Mouse (Mus musculus) embryonic facial prominence, embryonic 13.5 days (tissue): ENCODE data around the gene 4933428G20Rik. TPM values are rescaled to one million over a fixed set of nuclear protein-coding genes. Genes with fewer than 3 reads are reported as not detected.
A peak's percentile ranks its signal among the peaks of the same experiment; 100 is the strongest.

Source experiments
- ATAC-seq: fragments of 200-750 bp; cut with Nextera tagmentation; 2 replicates; pipeline ENCODE4 v1.8.0; 2017; ENCODE audit warnings: low read depth; ENCODE audit not compliant: insufficient number of reproducible peaks, insufficient read depth, low FRiP score, low TSS enrichment
- H3K27ac ChIP-seq: fragments of 300-500 bp; sonication (generic); 2 replicates; pipeline ENCODE4 v1.5.1; 2015; ENCODE audit warnings: moderate library complexity, mild to moderate bottlenecking, inconsistent platforms
- H3K27me3 ChIP-seq: fragments of 300-500 bp; sonication (generic); 2 replicates; pipeline ENCODE4 v1.6.1; 2015; ENCODE audit warnings: mild to moderate bottlenecking, inconsistent platforms
- H3K36me3 ChIP-seq: fragments of 300-500 bp; sonication (generic); 2 replicates; pipeline ENCODE4 v1.6.1; 2015; ENCODE audit warnings: mild to moderate bottlenecking, inconsistent platforms
- H3K4me1 ChIP-seq: fragments of 300-500 bp; sonication (generic); 2 replicates; pipeline ENCODE4 v1.6.1; 2015; ENCODE audit warnings: inconsistent platforms
- H3K4me2 ChIP-seq: fragments of 300-500 bp; sonication (generic); 2 replicates; pipeline ENCODE4 v1.6.1; 2015; ENCODE audit warnings: moderate library complexity, mild to moderate bottlenecking, inconsistent platforms
- H3K4me3 ChIP-seq: fragments of 300-500 bp; sonication (generic); 2 replicates; pipeline ENCODE4 v1.5.1; 2015; ENCODE audit warnings: mild to moderate bottlenecking, inconsistent platforms
- H3K9ac ChIP-seq: fragments of 300-500 bp; sonication (generic); 2 replicates; pipeline ENCODE4 v1.6.1; 2015; ENCODE audit warnings: mild to moderate bottlenecking, inconsistent platforms
- H3K9me3 ChIP-seq: fragments of 300-500 bp; sonication (generic); 2 replicates; pipeline ENCODE4 v1.6.1; 2016; ENCODE audit warnings: inconsistent platforms
- WGBS: fragments of 180-500 bp; shearing (Covaris S2); methylation state at CpG from one replicate; pipeline ENCODE4 v1.1.7; 2015; ENCODE audit warnings: mixed read lengths; 5-methylcytosine and 5-hydroxymethylcytosine counted together
- polyA plus RNA-seq: library from polyadenylated mRNA; unstranded; fragments of >200 nt; fragmentation: Nextera tagmentation; extraction: Ambion mirVana; gene quantifications from 2 replicates; pipeline ENCODE4 v1.2.1, GENCODE M21; 2015

The 4933428G20Rik gene
- polyA plus RNA-seq, 1 experiment from 2014 or later, result 1.4 TPM

DNA sequence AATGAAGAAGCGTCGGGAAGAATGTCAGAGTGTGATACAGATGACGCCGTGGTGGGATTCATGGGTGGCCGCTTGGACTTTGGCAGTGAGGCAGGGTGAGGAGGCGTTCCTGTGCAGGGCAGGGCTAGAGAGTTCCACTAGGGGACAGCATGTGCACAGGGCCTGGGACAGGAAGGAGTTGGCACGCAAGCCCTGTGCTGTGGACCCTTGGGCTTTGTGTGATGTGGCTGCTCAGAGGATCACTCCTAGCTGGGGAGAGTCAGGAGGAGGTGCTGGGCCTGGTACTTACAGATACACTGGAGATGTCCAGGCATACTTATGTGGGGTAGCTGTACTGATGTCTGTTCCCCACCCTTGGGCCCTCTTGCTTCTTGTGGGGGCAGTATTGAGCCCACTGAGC, 30.3 kb downstream of the 4933428G20Rik start:
- no peak overlapping the region for H3K4me3 ChIP-seq
- H3K4me1 ChIP-seq, result peaks cover 3% of the 10 kb centered on the region; the same call in 1 of the 2 replicates
- no peak overlapping the region for H3K27ac ChIP-seq
- no peak for ATAC-seq
- H3K27me3 ChIP-seq, result no peaks in the 10 kb centered on the region
- H3K36me3 ChIP-seq, result peaks cover 93% of the 10 kb centered on the region
- no peaks in the 10 kb centered on the region for H3K9me3 ChIP-seq
- WGBS, result 89% methylated on average over 7 of the region's 7 CpGs
- no peak overlapping the region for H3K4me2 ChIP-seq
- no peak overlapping the region for H3K9ac ChIP-seq

DNA sequence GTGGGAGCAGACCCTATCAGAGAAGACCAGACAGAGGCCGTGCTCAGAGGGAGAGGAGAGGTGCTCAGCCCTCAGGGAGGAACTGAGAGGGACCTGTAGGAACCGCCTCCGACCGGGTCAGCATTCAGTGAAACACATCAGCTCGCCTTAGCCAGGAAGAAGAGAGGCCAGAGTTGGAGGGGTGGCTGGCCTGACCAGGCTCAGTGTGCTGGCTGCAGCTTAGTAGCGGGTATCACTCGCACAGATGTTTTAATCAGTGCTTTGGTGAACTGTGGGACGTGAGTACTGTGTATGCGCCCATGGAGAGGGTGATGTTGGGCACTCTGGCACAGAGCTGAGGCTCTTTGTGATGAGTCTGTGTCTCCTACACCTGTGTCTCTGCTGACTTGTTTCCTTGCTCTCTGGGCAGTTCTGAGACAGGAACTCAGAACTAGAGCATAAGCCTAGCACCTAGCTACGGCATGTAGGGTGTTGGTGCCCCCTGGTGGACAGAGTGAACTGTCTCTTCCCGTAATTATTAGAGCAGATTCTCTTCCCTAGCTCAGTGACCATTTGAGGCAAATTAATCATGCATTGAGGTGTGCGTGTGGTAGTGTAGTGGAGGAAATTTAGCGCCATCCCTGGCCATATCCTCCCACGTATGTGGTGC, 31.4 kb downstream of the 4933428G20Rik start:
- Histone ChIP-seq H3K4me1 (peaks cover 5% of the 10 kb centered on the region; the same call in 1 of the 2 replicates), H3K9ac (no peak overlapping the region), H3K9me3 (no peaks in the 10 kb centered on the region), H3K36me3 (peaks cover 93% of the 10 kb centered on the region), H3K27ac (no peak overlapping the region), H3K4me3 (no peak overlapping the region), H3K4me2 (no peak overlapping the region), H3K27me3 (no peaks in the 10 kb centered on the region)
- WGBS, result 49% methylated on average over 14 of the region's 14 CpGs
- ATAC-seq, result no peak

DNA sequence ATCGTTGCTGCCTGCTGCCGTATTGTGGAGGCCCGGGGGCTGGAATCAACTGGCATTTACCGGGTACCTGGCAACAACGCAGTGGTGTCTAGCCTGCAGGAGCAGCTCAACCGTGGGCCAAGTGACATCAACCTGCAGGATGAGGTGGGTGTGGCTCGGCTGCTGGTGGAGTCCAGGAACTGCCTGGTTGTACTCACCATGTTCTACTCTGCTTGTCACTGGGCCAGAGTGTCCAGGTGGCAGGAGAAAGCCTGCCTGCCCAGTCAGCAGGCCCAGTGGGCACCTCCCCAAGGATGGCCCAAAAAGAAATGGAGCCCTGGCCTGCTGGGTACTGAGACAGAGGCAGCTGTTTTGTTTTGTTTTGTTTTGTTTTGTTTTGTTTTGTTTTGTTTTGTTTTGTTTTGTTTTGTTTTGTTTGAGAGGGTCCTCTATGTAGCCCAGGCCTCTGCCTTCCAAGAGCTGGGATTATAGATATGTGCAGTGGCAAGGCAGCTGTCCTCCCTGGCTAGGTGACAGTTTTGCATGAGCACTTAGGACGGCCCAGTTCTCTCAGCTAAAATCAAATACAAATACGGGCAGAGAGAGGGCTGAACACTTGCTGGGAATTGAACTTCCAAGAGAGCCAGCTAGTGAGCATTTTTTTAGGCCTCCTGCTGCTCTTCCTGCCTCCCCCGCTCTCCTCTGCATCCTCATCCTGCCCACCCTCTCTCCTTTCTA, 33.5 kb downstream of the 4933428G20Rik start:
- Histone ChIP-seq H3K4me2 (no peak overlapping the region), H3K9me3 (no peaks in the 10 kb centered on the region), H3K4me3 (no peak overlapping the region), H3K27me3 (no peaks in the 10 kb centered on the region), H3K27ac (no peak overlapping the region), H3K9ac (no peak overlapping the region), H3K36me3 (peaks cover 94% of the 10 kb centered on the region), H3K4me1 (peaks cover 5% of the 10 kb centered on the region; the same call in 1 of the 2 replicates)
- no peak for ATAC-seq
- 81% methylated on average over 10 of the region's 10 CpGs for WGBS

DNA sequence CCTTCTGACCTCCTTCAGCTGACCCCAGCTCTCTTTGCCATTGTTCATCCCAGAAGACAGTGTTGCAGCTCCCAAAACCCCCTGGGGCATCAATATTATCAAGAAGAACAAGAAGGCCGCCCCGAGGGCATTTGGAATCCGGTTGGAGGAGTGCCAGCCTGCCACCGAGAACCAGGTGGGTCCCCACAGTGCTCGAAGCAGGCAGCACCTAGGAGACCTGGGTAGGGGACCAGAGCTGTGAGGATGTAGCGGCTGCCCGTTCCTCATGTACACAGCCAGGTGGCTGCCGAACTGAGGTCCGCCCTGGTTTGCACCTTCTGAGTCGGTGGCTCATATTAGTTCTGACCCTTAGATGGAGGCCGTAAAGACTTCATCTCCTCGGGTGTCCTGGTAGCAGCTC, 34.2 kb downstream of the 4933428G20Rik start:
- H3K36me3 ChIP-seq, result peaks cover 94% of the 10 kb centered on the region
- no peak overlapping the region for H3K9ac ChIP-seq
- H3K4me2 ChIP-seq, result no peak overlapping the region
- no peak for ATAC-seq
- no peaks in the 10 kb centered on the region for H3K27me3 ChIP-seq
- no peaks in the 10 kb centered on the region for H3K9me3 ChIP-seq
- 87% methylated on average over 12 of the region's 12 CpGs for WGBS
- H3K27ac ChIP-seq, result 0 out of 2 replicates have a peak overlapping the region, but pooled peaks have one; percentile 11
- peaks cover 5% of the 10 kb centered on the region; the same call in 1 of the 2 replicates for H3K4me1 ChIP-seq
- no peak overlapping the region for H3K4me3 ChIP-seq

DNA sequence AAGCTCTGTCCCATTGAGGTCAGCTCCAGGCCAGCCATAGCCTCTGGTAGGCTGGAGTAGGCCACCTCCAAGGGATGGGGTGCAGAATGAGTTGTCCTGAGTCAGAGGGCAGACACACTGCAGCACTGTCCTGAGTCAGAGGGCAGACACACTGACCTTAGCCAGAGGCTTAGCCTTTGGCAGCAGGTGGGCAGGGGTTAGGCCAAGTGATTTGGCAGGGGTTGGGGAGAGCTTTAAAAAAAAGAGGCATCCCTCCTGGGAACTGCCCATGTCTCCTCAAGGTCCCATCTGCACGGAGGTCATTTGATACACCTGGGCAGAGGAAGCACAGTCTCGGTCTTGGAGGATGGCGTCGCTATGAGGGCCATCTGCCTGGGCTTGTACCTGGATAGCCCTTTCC, 36.1 kb downstream of the 4933428G20Rik start:
- Histone ChIP-seq H3K27ac (no peak overlapping the region), H3K4me2 (no peak overlapping the region), H3K9me3 (no peaks in the 10 kb centered on the region), H3K9ac (0 out of 2 replicates have a peak overlapping the region, but pooled peaks have one; percentile 22), H3K27me3 (no peaks in the 10 kb centered on the region), H3K4me1 (peaks cover 5% of the 10 kb centered on the region; the same call in 1 of the 2 replicates), H3K4me3 (no peak overlapping the region), H3K36me3 (peaks cover 95% of the 10 kb centered on the region)
- no peak for ATAC-seq
- WGBS, result 68% methylated on average over 4 of the region's 4 CpGs

DNA sequence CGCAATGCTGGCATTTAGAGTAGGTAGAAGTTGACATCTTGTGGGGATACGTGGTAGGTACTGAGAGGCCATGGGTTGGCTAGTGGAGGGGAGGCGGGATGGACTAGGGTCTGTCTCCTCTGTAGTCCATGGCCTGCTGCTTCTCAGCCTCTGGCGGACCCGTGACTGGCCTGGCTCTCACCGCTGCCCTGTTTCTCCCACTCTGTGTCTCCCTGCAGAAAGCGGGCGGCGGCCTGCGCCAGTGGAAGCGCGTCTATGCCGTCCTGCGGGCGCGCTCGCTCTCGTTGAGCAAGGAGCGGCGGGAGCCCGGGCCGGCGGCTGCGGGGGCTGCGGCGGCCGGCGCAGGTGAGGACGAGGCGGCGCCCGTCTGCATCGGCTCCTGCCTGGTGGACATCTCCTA, 37.0 kb downstream of the 4933428G20Rik start:
- H3K36me3 ChIP-seq, result peaks cover 97% of the 10 kb centered on the region
- no peak overlapping the region for H3K4me3 ChIP-seq
- ATAC-seq, result no peak
- H3K9me3 ChIP-seq, result no peaks in the 10 kb centered on the region
- no peak overlapping the region for H3K4me2 ChIP-seq
- WGBS, result 55% methylated on average over 33 of the region's 33 CpGs
- no peak overlapping the region for H3K27ac ChIP-seq
- no peaks in the 10 kb centered on the region for H3K27me3 ChIP-seq
- peaks cover 5% of the 10 kb centered on the region; the same call in 1 of the 2 replicates for H3K4me1 ChIP-seq
- H3K9ac ChIP-seq, result no peak overlapping the region

DNA sequence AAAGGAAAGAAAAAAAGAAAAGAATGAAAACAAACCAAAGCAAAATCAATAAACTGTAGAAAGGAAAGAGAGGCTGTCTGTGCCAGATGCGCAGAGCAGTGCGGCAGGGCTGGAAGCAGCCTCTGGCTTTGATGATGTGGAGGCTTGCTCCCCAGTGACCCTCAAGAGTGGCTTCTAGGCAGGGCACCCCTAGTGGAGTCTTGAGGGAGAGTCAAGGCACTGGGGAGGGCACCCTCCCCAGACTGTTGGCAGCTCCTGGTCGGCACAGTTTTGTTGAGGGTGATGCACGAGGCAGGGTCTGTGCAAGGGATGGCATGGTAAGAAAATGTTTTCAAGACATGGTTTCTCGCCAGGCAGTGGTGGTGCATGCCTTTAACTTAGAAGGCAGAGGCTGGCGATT, 37.6 kb downstream of the 4933428G20Rik start:
- no peak overlapping the region for H3K27ac ChIP-seq
- no peak for ATAC-seq
- H3K27me3 ChIP-seq, result no peaks in the 10 kb centered on the region
- H3K4me3 ChIP-seq, result no peak overlapping the region
- H3K4me2 ChIP-seq, result no peak overlapping the region
- peaks cover 5% of the 10 kb centered on the region; the same call in 1 of the 2 replicates for H3K4me1 ChIP-seq
- no peaks in the 10 kb centered on the region for H3K9me3 ChIP-seq
- WGBS, result 82% methylated on average over 6 of the region's 6 CpGs
- peaks cover 99% of the 10 kb centered on the region for H3K36me3 ChIP-seq
- no peak overlapping the region for H3K9ac ChIP-seq

DNA sequence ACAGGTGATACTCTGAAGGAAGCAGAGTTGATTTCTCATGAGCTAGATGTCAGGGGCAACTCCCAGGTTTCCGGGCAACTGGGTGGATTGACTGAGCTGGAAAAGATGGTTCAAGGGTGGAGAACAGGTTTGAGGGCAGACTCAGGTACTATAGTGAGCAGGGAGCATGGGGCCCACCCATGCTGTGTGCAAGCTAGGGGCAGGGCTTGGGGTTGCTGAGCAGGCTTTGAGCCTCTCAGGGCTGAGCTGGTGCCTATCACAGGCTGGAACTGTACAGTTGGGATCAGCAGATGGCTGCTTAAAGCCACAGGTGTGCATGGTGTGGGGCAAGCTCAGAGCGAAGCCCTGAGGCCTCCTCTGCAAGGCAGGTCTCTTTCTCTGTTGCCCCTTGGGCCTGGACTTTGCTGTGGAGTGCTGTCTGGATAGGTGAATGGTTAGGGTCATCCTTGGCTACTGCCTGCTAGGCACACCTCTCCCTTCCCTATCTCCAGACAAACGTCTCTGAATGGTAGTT, 38.8 kb downstream of the 4933428G20Rik start:
- no peak overlapping the region for H3K4me2 ChIP-seq
- peaks cover 5% of the 10 kb centered on the region; the same call in 1 of the 2 replicates for H3K4me1 ChIP-seq
- WGBS, result 83% methylated on average over 3 of the region's 3 CpGs
- ATAC-seq, result no peak
- no peak overlapping the region for H3K4me3 ChIP-seq
- no peaks in the 10 kb centered on the region for H3K27me3 ChIP-seq
- no peaks in the 10 kb centered on the region for H3K9me3 ChIP-seq
- H3K36me3 ChIP-seq, result peaks cover 99% of the 10 kb centered on the region
- no peak overlapping the region for H3K27ac ChIP-seq
- H3K9ac ChIP-seq, result no peak overlapping the region

DNA sequence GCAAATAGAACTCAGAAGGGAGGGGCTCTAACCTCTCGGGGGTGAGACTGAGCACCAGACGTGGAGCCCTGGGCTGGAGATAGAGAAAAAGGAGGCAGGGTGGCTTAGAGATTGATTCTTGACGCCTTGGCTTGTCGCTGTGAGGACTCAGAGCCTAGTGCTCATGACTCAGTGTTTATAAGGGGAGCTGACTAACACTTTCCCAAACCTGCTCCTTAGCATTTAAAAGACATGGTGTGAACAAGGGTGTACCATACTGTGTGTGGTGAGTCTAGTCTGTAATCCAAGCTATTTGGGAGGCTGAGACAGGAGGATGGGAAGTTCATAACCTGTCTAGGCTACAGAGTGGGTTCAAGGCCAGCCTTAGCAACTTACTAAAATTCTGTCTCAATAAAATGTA, 43.0 kb downstream of the 4933428G20Rik start:
- H3K9ac ChIP-seq, result no peak overlapping the region
- H3K9me3 ChIP-seq, result no peaks in the 10 kb centered on the region
- peaks cover 15% of the 10 kb centered on the region for H3K4me1 ChIP-seq
- 81% methylated on average over 4 of the region's 4 CpGs for WGBS
- H3K27ac ChIP-seq, result no peak overlapping the region
- no peaks in the 10 kb centered on the region for H3K27me3 ChIP-seq
- no peak overlapping the region for H3K4me3 ChIP-seq
- ATAC-seq, result no peak
- no peak overlapping the region for H3K4me2 ChIP-seq
- H3K36me3 ChIP-seq, result peaks cover 99% of the 10 kb centered on the region

DNA sequence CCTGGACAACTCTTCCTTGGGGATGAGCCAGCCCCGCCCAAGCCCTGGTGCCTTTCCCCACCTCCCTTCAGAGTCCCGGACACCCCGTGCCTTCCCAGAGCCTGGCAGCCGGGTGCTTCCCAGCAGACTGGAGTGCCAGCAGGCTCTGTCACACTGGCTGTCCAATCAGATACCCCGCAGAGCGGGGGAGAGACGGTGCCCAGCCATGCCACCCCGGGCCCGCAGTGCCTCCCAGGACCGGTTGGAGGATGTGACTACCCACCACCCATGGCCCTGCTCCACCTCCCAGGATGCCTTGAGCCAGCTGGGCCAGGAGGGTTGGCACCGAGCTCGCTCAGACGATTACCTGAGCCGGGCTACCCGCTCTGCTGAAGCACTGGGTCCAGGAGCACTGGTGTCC, 48.5 kb downstream of the 4933428G20Rik start:
- Histone ChIP-seq H3K36me3 (peaks cover 82% of the 10 kb centered on the region), H3K27me3 (no peaks in the 10 kb centered on the region), H3K27ac (peak overlapping the region; percentile 93; the same call in 1 of the 2 replicates), H3K9me3 (no peaks in the 10 kb centered on the region), H3K4me1 (peaks cover 47% of the 10 kb centered on the region), H3K4me2 (peak overlapping the region; percentile 84; the same call in 1 of the 2 replicates), H3K9ac (peak overlapping the region; percentile 78), H3K4me3 (0 out of 2 replicates have a peak overlapping the region, but pooled peaks have one; percentile 58)
- no peak for ATAC-seq
- 97% methylated on average over 15 of the region's 15 CpGs for WGBS

DNA sequence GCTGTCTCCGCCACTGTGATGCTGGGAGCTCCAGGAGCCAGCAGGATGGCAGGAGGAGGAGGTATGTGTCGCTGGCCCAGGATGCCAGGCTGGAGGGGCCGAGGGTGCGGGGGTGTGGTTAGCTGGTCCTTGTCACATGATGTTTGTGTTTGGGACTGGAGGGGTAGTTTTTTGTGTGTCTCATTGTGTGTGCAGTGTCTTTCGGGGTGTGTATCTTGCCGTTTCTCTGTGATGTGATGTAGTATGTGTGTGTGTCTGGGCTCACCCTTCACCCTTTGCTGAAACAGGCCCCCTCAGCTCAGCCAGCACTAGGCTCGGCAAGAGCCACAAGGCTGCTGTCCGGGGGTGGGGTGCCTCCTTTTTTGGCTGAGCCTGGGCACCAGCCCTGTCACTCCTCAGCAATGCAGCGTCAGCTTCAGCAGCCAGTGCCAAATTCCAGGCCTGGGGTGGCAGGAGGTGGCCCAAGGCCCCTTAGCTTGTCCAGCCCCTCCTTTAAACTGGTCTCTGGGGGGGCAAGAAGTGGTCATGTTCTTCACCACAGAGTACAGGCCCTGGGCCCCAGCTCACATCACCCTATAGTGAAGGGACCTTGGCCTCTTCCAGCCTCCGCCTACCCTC, 49.7 kb downstream of the 4933428G20Rik start:
- Histone ChIP-seq H3K4me2 (peak overlapping the region; percentile 84), H3K4me1 (peaks cover 50% of the 10 kb centered on the region), H3K9me3 (no peaks in the 10 kb centered on the region)

More for the DNA sequence above, 49.7 kb downstream of the 4933428G20Rik start:
- peak overlapping the region; percentile 58 for H3K4me3 ChIP-seq
- peaks cover 80% of the 10 kb centered on the region for H3K36me3 ChIP-seq
- ATAC-seq, result peak; percentile 23; the same call in 1 of the 2 replicates
- H3K27me3 ChIP-seq, result no peaks in the 10 kb centered on the region
- H3K27ac ChIP-seq, result peak overlapping the region; percentile 93
- H3K9ac ChIP-seq, result peak overlapping the region; percentile 78
- 24% methylated on average over 10 of the region's 10 CpGs for WGBS
